Mouse (Mus musculus) testis, adult 2 months (tissue): Measurements from ENCODE around the gene Col11a2. TPM values are rescaled to one million over a fixed set of nuclear protein-coding genes. Genes with fewer than 3 reads are reported as not detected.

Experiments used
- H3K27ac ChIP-seq: fragments of 200-500 bp; 2 replicates; pipeline ENCODE4 v1.5.1; 2012; ENCODE audit warnings: low read depth, low read length; ENCODE audit not compliant: control insufficient read depth, insufficient read depth
- H3K27me3 ChIP-seq: fragments of 200-500 bp; 2 replicates; pipeline ENCODE4 v1.6.1; 2012; ENCODE audit warnings: mild to moderate bottlenecking, low read length, moderate library complexity; ENCODE audit not compliant: control insufficient read depth, insufficient read depth
- H3K36me3 ChIP-seq: fragments of 200-500 bp; 2 replicates; pipeline ENCODE4 v1.6.1; 2012; ENCODE audit warnings: mild to moderate bottlenecking, low read length; ENCODE audit not compliant: control insufficient read depth, insufficient read depth
- H3K4me1 ChIP-seq: fragments of 200-500 bp; 2 replicates; pipeline ENCODE4 v1.6.1; 2012; ENCODE audit warnings: low read length; ENCODE audit not compliant: control insufficient read depth, insufficient read depth
- H3K4me3 ChIP-seq: fragments of 200-500 bp; 2 replicates; pipeline ENCODE4 v1.5.1; 2012; ENCODE audit warnings: low read depth, mild to moderate bottlenecking, low read length, moderate library complexity, mixed read lengths; ENCODE audit not compliant: control insufficient read depth
- CTCF ChIP-seq: fragments of 200-500 bp; IDR thresholded peaks from 2 replicates; pipeline ENCODE4 v1.5.1; 2012; ENCODE audit warnings: low read depth, mild to moderate bottlenecking, inconsistent platforms, low read length, moderate library complexity; ENCODE audit not compliant: control insufficient read depth, insufficient read depth, insufficient replicate concordance
- POLR2A ChIP-seq: fragments of 200-500 bp; IDR thresholded peaks from 2 replicates; pipeline ENCODE4 v1.6.1; 2012; ENCODE audit warnings: low read depth, mild to moderate bottlenecking, inconsistent platforms, low read length, moderate library complexity; ENCODE audit not compliant: control insufficient read depth
- polyA plus RNA-seq: library from polyadenylated mRNA; depleted of rRNA; stranded (reverse); fragments of >200 nt; gene quantifications from 2 replicates; pipeline ENCODE4 v1.2.3, GENCODE M21; 2012

The Col11a2 gene
- polyA plus RNA-seq, 1 experiment: 2.8 TPM

DNA sequence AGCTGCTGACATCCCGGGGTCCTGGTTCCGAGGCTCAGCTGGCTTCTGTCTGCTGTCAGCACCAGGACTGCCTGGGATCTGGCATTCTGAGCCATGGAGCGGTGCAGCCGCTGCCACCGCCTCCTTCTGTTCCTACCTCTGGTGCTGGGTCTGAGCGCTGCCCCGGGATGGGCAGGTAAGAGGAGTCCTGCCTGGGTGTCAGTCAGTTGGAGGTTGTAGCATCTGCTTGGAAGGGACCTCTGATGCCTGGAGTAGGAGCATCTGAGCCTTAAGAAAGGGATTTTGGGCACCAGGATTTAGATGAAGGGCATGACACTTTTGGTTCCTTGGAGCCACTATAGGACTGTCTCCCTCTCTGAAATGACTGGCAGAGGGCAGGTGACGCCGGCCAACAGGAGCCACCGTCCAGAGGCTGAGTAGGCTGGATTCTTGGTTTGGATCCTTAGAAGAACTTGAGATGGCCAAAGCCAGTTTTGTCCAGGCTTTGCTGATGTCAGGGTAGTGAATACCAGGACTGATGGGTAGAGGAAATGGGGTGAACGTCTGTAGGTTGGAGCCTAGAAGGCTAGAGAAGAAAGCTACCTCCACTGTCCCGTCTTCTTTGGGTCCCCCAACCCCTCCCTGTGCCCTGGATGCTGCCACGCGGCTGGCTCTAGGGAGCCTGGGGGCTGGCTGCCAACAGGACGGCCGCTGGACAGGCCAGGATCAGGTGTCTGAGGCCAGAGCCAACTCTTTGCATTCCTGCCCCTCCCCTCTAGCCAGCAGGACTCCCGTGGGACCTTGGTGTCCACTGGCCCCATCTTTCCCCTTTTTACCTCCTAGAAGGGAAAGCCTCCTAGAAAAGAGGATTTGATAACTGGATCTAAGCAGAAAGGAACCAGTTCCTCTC is 569 bp downstream of the Col11a2 start:
- no peaks in the 10 kb centered on the region for H3K27me3 ChIP-seq
- no peak overlapping the region for H3K27ac ChIP-seq
- no peak overlapping the region for H3K4me3 ChIP-seq
- no peaks in the 10 kb centered on the region; the same call in 1 of the 2 replicates for H3K36me3 ChIP-seq
- TF ChIP-seq POLR2A (no peak), CTCF (no peak)
- H3K4me1 ChIP-seq: peaks cover 13% of the 10 kb centered on the region

DNA sequence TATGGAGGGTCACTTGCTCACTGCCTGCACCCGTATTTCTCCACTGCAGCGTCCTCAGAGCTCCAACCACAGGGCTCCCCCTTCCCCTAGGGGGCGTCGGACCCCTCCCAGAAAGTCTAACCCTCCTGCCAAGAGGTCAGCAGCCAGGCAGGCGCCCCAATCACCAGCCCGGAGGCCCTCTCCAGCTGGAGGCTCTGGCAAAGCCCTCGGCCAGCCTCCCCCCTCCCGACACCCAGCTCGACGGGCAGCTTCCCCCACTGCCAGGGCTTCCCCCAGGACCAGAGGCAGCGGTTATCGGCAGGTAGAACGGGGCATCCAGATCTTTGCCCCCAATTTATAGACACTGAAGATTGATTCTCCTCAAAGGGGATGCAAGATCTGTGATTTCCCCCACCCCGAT is 6.7 kb downstream of the Col11a2 start:
- TF ChIP-seq CTCF (no peak), POLR2A (no peak)
- Histone ChIP-seq H3K27ac (no peak overlapping the region), H3K27me3 (no peaks in the 10 kb centered on the region), H3K4me1 (no peaks in the 10 kb centered on the region), H3K36me3 (no peaks in the 10 kb centered on the region), H3K4me3 (no peak overlapping the region)

DNA sequence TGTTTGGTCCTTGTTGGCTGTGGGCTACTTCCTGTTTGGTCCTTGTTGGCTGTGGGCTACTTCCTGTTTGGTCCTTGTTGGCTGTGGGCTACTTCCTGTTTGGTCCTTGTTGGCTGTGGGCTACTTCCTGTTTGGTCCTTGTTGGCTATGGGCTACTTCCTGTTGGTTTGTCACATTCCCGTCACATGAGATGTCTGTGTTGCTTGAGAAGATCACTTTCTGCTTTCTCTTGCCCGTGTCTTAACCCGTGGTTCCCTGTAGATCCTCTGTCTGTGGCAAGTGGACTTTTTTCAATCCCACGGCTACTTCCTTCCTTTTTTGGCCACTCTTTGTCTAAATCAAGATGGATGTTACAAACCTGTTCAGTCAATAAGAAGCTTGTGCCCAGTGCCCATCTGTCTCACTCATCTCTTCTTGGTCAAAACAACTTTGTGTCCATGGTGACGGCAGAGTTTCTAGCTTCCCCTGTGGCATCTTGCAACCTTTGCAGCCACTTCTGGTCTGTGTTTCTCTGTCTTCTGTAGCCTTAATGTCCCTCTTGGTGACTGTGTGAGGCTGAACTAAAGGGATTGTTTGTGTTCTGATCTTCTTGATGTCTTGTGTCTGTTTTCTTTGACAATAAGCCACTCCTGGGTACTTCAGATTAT is 8.3 kb downstream of the Col11a2 start:
- Histone ChIP-seq H3K27me3 (no peaks in the 10 kb centered on the region), H3K27ac (no peak overlapping the region), H3K4me1 (no peaks in the 10 kb centered on the region), H3K36me3 (no peaks in the 10 kb centered on the region), H3K4me3 (no peak overlapping the region)
- TF ChIP-seq POLR2A (no peak), CTCF (no peak)

DNA sequence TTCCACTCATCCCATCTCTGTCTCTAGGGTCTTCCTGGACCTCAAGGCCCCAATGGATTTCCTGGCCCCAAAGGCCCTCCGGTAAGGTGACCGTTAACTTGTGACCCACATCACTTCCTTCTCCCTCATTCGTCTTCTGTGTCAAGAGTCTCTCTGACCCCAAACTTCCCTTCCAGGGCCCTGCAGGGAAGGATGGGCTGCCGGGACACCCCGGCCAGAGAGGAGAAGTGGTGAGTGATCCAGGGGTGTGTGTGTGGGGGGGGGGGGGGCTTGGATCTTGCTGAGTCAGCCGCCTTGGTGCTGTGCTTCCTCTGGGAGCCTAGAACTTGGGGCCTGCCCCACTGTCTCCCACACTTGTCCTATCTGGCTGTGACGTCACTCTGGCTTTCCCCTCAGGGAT is 18.0 kb downstream of the Col11a2 start:
- Histone ChIP-seq H3K27me3 (no peaks in the 10 kb centered on the region), H3K4me1 (no peaks in the 10 kb centered on the region), H3K4me3 (no peak overlapping the region), H3K36me3 (no peaks in the 10 kb centered on the region), H3K27ac (no peak overlapping the region)
- TF ChIP-seq CTCF (no peak), POLR2A (no peak)

DNA sequence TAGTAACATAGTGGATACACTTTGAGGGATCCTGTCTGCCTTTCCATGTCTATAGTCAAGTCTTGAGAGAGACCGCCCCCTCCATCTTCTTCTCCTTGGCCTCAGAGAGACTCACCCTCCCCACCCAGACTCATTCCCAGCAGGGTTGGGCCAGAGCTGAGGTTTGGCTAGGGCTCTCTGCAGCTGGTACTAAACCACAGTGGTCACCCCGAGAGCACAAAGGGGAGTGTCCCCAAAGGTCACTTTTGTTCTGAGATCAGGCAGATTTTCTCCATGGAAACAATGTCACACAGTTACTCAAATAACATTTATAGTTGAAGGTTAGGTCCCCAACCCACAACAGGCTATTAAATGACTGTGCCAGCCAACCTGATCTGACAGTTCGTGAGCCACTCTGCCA is 29.6 kb downstream of the Col11a2 start:
- H3K36me3 ChIP-seq: no peaks in the 10 kb centered on the region
- H3K27ac ChIP-seq: no peak overlapping the region
- no peak for TF ChIP-seq POLR2A
- no peak for TF ChIP-seq CTCF
- no peak overlapping the region for H3K4me3 ChIP-seq
- H3K4me1 ChIP-seq: no peaks in the 10 kb centered on the region
- H3K27me3 ChIP-seq: no peaks in the 10 kb centered on the region

DNA sequence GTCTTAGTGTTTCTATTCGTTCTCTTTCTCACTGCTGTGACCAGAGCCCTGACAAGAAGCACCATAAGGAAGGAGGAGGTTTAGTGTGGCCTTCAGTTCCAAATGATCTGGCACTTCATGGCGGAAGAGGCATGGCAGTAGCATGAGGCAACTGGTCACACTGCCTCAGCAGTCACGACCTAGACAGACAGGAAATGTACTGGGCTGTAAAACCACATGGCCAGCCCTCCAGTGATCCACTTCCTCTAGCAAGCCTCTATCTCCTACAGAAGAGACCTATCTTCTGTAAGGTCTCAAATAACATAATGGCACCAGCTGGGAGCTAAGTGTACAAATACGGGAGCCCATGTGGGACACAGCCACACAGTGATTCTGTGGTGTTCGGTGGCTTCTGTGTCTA is 32.9 kb downstream of the Col11a2 start:
- H3K27ac ChIP-seq: no peak overlapping the region
- H3K27me3 ChIP-seq: no peaks in the 10 kb centered on the region
- no peaks in the 10 kb centered on the region for H3K36me3 ChIP-seq
- H3K4me1 ChIP-seq: peaks cover 2% of the 10 kb centered on the region; the same call in 1 of the 2 replicates
- H3K4me3 ChIP-seq: no peak overlapping the region
- TF ChIP-seq CTCF: no peak
- no peak for TF ChIP-seq POLR2A

DNA sequence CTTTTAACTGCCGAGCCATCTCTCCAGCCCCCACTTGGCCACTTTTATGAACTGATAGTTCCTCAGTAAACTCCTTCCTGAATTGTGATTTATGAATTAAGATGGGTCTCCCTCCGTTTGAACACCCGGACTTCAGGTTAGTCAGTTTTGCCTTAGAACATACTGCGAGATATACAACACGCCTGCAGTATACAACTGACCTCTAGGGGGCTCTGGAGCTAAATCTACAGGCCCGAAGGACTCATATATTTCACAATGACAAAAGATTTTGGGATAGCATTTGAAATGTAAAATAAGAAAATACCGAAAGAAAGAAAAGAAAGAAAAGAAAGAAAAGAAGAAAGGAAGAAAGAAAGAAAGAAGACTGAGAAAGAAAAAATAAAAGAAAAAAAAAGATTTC is 36.0 kb downstream of the Col11a2 start:
- Histone ChIP-seq H3K27ac (no peak overlapping the region), H3K36me3 (no peaks in the 10 kb centered on the region), H3K4me1 (peaks cover 3% of the 10 kb centered on the region), H3K4me3 (no peak overlapping the region), H3K27me3 (no peaks in the 10 kb centered on the region)
- no peak for TF ChIP-seq CTCF
- TF ChIP-seq POLR2A: no peak
